Mouse (Mus musculus): ENCODE measurements around the gene Foxo3. TPM values are rescaled to one million over a fixed set of nuclear protein-coding genes. Genes with fewer than 3 reads are reported as not detected.

The Foxo3 gene
- polyA plus RNA-seq, 1 experiment, result 99.0 TPM

DNA sequence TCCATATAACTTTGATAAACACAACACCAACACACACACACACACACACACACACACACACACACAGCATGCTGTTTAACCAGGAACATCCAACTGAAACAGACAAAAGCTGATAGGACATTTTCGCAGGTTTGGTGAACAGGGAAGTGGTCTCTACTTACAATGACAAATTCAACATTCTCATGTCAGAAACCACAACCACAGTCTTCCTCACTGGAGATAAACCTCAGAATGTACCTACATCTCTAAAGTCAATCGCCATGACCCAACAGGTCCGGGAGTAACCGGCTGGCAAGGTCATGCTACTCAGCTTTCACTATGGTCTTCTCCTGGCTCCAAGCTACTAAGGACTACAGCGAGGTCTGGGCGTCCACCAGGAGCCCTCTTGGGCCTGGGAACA lies 81.8 kb downstream of the Foxo3 start:
- TF ChIP-seq GATA1 (IDR thresholded peaks at IDR 0.05; ENCODE audit: low read length), result no peak

GRCm38 (mm10) chr10:42193981-42194380 lies 82.6 kb downstream of the Foxo3 start:
- TF ChIP-seq GATA1 (IDR thresholded peaks at IDR 0.05; ENCODE audit: low read length), result no peak

- no peak for TF ChIP-seq GATA1 (IDR thresholded peaks at IDR 0.05; ENCODE audit: low read length)
These were observed 83.6 kb downstream of the Foxo3 start for GRCm38 (mm10) chr10:42192951-42193350.

DNA sequence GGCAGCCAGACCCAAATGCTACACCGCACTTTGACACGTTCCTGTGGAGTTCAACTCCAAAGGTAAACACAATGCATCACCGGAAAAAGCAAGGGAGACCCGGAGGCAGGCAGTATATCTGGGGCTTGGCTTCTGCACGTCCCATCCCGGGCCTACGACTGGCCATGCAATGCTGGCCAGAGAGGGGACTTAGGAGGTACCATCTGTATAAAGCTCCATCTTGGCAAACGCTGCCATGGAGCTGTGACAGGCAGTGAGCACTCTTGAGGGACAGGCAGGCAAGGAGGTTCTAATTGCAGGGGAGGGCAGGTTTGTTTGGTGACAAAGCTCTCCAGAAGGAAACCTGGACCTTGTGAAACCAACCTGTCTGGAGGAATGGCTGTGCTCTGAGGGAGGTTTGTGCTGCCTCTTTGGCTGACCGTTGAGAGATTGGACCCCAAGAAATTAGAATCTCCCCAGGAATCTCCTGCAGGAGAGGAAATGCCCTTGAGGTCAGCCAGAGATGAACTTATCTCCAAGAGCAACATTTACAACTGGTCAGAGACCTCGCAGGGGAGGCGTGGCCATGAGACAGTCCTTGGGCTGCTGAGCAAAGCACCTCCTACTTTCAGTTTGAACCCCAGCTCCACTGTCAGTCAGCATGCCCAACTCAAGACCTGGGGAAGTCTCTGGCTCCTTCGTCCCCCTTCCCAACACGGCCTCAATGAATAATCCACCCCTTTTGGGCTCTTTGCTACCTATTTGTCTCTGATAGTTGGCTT lies 86.7 kb downstream of the Foxo3 start:
- TF ChIP-seq GATA1 (IDR thresholded peaks at IDR 0.05; ENCODE audit: low read length), result no peak

GRCm38 (mm10) chr10:42189037-42189436 lies 87.5 kb downstream of the Foxo3 start:
- TF ChIP-seq GATA1 (IDR thresholded peaks at IDR 0.05; ENCODE audit: low read length), result no peak

- TF ChIP-seq GATA1 (IDR thresholded peaks at IDR 0.05; ENCODE audit: low read length), result no peak
These were observed 88.5 kb downstream of the Foxo3 start for GRCm38 (mm10) chr10:42188091-42188490.

- TF ChIP-seq GATA1 (IDR thresholded peaks at IDR 0.05; ENCODE audit: low read length), result no peak
These were observed 89.6 kb downstream of the Foxo3 start for GRCm38 (mm10) chr10:42186941-42187401.

GRCm38 (mm10) chr10:42180333-42180732 lies 96.2 kb downstream of the Foxo3 start:
- no peak for TF ChIP-seq GATA1 (IDR thresholded peaks at IDR 0.05; ENCODE audit: low read length)

DNA sequence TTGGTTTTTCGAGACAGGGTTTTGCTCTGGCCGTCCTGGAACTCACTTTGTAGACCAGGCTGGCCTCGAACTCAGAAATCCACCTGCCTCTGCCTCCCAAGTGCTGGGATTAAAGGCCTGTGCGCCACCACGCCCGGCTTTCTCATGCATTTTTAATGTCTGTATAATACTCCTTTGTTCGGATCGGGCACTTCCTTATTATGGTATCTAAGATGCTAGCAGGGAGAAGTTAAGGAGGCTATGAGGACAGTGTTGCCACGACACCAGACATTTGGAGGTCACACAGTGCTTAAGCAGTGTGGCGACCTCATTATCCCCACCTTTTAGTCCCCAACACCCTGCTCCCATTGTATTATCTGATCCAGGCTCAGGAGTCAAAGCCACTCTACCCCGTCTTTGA lies 97.8 kb downstream of the Foxo3 start:
- TF ChIP-seq GATA1 (IDR thresholded peaks at IDR 0.05; ENCODE audit: low read length), result no peak

DNA sequence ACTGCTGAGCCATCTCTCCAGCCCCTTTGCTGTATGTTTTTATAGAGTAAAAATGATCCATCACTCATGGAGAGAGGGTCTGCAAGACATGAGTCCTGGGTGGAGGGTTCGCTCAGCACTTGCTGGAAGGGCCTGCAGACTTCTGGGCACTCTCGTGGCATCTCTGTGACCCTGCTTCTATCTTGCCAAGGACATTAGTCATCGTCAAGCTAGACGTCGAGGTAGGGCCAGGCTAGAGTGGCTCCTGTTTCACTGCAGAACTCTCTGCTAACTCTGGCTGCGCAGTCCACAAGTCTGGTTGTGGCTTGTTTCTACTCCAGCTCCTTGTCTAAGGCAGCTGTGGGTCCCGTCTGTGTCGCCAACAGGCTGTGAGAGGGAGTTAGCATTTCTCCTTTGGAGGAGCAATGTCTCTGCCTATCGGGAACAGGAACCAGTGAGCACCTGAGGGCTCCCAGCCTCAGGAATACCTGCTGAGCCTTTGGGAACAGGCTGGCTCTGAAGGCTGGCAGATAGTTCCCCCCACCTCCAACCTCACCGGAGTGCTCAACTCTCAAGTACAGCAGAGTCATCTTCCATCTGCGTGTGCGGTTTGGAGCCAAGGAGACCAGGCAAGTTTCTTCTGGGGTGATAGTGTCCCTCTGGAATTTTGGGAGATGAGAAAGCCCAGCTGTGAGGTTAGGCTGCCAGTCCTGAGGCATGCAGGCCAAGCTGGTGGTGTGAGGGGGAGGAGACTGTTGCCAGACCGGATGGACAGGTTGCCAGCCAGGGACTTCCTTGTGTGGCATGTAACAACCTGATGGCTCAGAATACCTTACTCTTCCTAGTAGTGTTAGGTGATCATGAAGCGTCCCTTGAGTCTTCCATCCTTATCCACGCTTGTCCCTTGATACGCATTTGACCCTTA lies 98.5 kb downstream of the Foxo3 start:
- TF ChIP-seq GATA1 (IDR thresholded peaks at IDR 0.05; ENCODE audit: low read length), result no peak

DNA sequence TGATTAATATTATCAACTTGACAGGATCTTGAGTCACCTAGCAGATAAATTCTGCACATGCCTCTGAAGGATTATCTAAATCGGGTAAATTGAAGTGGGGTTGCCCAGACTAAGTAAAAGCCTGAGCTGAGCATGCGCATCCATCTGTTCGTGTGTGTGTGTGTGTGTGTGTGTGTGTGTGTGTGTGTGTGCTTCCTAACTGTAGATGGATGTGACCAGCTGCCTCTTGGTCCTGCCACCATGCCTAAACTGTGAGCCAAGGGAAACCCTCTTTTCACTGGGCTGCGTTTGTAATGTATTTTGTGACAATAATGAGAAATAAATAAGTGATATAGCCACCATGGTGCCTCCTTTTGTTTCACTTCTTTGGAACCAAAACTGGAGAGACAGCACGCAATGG lies 102.3 kb downstream of the Foxo3 start:
- TF ChIP-seq GATA1 (IDR thresholded peaks at IDR 0.05; ENCODE audit: low read length), result no peak

GRCm38 (mm10) chr10:42173839-42174238 lies 102.7 kb downstream of the Foxo3 start:
- no peak for TF ChIP-seq GATA1 (IDR thresholded peaks at IDR 0.05; ENCODE audit: low read length)

GRCm38 (mm10) chr10:42170889-42171347 lies 105.6 kb downstream of the Foxo3 start:
- TF ChIP-seq GATA1 (IDR thresholded peaks at IDR 0.05; ENCODE audit: low read length), result no peak

GRCm38 (mm10) chr10:42170201-42170600 lies 106.4 kb downstream of the Foxo3 start:
- TF ChIP-seq GATA1 (IDR thresholded peaks at IDR 0.05; ENCODE audit: low read length), result no peak

DNA sequence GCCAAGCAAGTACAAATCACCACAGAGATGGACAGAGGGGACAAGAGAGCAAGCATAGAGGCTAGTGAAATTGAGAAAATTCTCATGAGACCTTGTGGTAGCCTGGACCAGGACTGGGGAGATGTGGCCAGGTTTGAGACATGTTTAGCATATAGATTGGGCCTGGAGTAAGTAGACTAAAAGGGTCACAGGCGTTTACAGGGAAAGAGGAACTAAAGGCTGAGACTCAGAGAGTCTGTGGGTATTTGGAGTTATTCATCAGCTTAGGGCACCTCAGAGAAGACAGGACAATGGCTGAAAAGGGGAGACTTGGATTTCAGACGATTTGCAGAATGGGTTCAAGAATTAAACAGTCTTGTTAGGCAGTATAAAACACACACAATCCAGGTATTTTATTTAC lies 121.8 kb downstream of the Foxo3 start:
- no peak for TF ChIP-seq GATA1 (IDR thresholded peaks at IDR 0.05; ENCODE audit: low read length)
